Mouse (Mus musculus) liver, embryonic 12.5 days (tissue): ENCODE results near the gene Pacsin3. TPM values are rescaled to one million over a fixed set of nuclear protein-coding genes. Genes with fewer than 3 reads are reported as not detected.

ENCODE experiments used
- ATAC-seq: fragments of 200-750 bp; cut with Nextera tagmentation; 2 replicates; pipeline ENCODE4 v1.8.0; 2017; ENCODE audit warnings: moderate number of reproducible peaks, mild to moderate bottlenecking, moderate library complexity
- H3K27ac ChIP-seq: fragments of 300-500 bp; sonication (generic); 2 replicates; pipeline ENCODE4 v1.5.1; 2016; ENCODE audit warnings: mild to moderate bottlenecking
- H3K27me3 ChIP-seq: fragments of 300-500 bp; sonication (generic); replicated peaks from 2 replicates; pipeline ENCODE4 v1.6.1; 2016; ENCODE audit warnings: mild to moderate bottlenecking, moderate library complexity
- H3K36me3 ChIP-seq: fragments of 300-500 bp; sonication (generic); 2 replicates; pipeline ENCODE4 v1.6.1; 2016; ENCODE audit warnings: mild to moderate bottlenecking, moderate library complexity
- H3K4me1 ChIP-seq: fragments of 300-500 bp; sonication (generic); 2 replicates; pipeline ENCODE4 v1.6.1; 2016
- H3K4me2 ChIP-seq: fragments of 300-500 bp; sonication (generic); 2 replicates; pipeline ENCODE4 v1.6.1; 2016; ENCODE audit warnings: mild to moderate bottlenecking, moderate library complexity
- H3K4me3 ChIP-seq: fragments of 300-500 bp; sonication (generic); 2 replicates; pipeline ENCODE4 v1.5.1; 2016; ENCODE audit warnings: mild to moderate bottlenecking, moderate library complexity
- H3K9ac ChIP-seq: fragments of 300-500 bp; sonication (generic); 2 replicates; pipeline ENCODE4 v1.6.1; 2016; ENCODE audit warnings: mild to moderate bottlenecking, moderate library complexity
- H3K9me3 ChIP-seq: fragments of 300-500 bp; sonication (generic); replicated peaks from 2 replicates; pipeline ENCODE4 v1.6.1; 2016; ENCODE audit warnings: mild to moderate bottlenecking, moderate library complexity
- WGBS: fragments of 180-500 bp; shearing (Covaris S2); methylation state at CpG from one replicate; pipeline ENCODE4 v1.1.7; 2016; ENCODE audit not compliant: insufficient replicate concordance; 5-methylcytosine and 5-hydroxymethylcytosine counted together
- polyA plus RNA-seq: library from polyadenylated mRNA; unstranded; fragments of >200 nt; fragmentation: Nextera tagmentation; extraction: Ambion mirVana; gene quantifications from 2 replicates; pipeline ENCODE4 v1.2.1, GENCODE M21; 2016

Gene Pacsin3
- polyA plus RNA-seq, 1 experiment from 2014 or later, result 12.3 TPM

GRCm38 (mm10) chr2:91244557-91245228 is 11.1 kb upstream of the Pacsin3 start:
- no peak overlapping the region for H3K4me3 ChIP-seq
- H3K4me2 ChIP-seq, result peak overlapping the region; percentile 6; the same call in 1 of the 2 replicates
- H3K9ac ChIP-seq, result 0 out of 2 replicates have a peak overlapping the region, but pooled peaks have one; percentile 17
- H3K27me3 ChIP-seq, result no peaks in the 10 kb centered on the region
- peak; percentile 94 for ATAC-seq
- no peaks in the 10 kb centered on the region for H3K36me3 ChIP-seq
- H3K9me3 ChIP-seq, result no peaks in the 10 kb centered on the region
- peak overlapping the region; percentile 63; the same call in 1 of the 2 replicates for H3K27ac ChIP-seq
- H3K4me1 ChIP-seq, result peaks cover 39% of the 10 kb centered on the region
- WGBS, result 25% methylated on average over 5 of the region's 5 CpGs

GRCm38 (mm10) chr2:91248366-91248765 is 7.4 kb upstream of the Pacsin3 start:
- WGBS, result 82% methylated on average over 4 of the region's 4 CpGs
- Histone ChIP-seq H3K27ac (no peak overlapping the region), H3K4me1 (peaks cover 25% of the 10 kb centered on the region), H3K9me3 (no peaks in the 10 kb centered on the region), H3K4me2 (no peak overlapping the region), H3K4me3 (no peak overlapping the region), H3K9ac (no peak overlapping the region), H3K27me3 (peaks cover 16% of the 10 kb centered on the region), H3K36me3 (no peaks in the 10 kb centered on the region)
- no peak for ATAC-seq

- 53% methylated on average over 4 of the region's 4 CpGs for WGBS
- Histone ChIP-seq H3K4me2 (no peak overlapping the region), H3K4me1 (peaks cover 17% of the 10 kb centered on the region), H3K27me3 (peaks cover 52% of the 10 kb centered on the region), H3K36me3 (no peaks in the 10 kb centered on the region), H3K9ac (no peak overlapping the region), H3K9me3 (no peaks in the 10 kb centered on the region), H3K4me3 (no peak overlapping the region), H3K27ac (no peak overlapping the region)
- ATAC-seq, result no peak
Observed at GRCm38 (mm10) chr2:91252001-91252400, 3.8 kb upstream of the Pacsin3 start.

- Histone ChIP-seq H3K4me1 (peaks cover 22% of the 10 kb centered on the region), H3K27me3 (peaks cover 57% of the 10 kb centered on the region), H3K4me2 (no peak overlapping the region), H3K4me3 (no peak overlapping the region), H3K9me3 (no peaks in the 10 kb centered on the region), H3K36me3 (no peaks in the 10 kb centered on the region), H3K27ac (no peak overlapping the region), H3K9ac (no peak overlapping the region)
- WGBS, result 49% methylated on average over 4 of the region's 4 CpGs
- ATAC-seq, result no peak
Observed at GRCm38 (mm10) chr2:91252512-91252911, 3.2 kb upstream of the Pacsin3 start.

- H3K4me3 ChIP-seq, result no peak overlapping the region
- WGBS, result 34% methylated on average over 8 of the region's 8 CpGs
- no peak overlapping the region for H3K4me2 ChIP-seq
- H3K9ac ChIP-seq, result no peak overlapping the region
- H3K36me3 ChIP-seq, result no peaks in the 10 kb centered on the region
- H3K4me1 ChIP-seq, result peaks cover 31% of the 10 kb centered on the region
- no peak overlapping the region for H3K27ac ChIP-seq
- H3K9me3 ChIP-seq, result no peaks in the 10 kb centered on the region
- H3K27me3 ChIP-seq, result peaks cover 81% of the 10 kb centered on the region
- ATAC-seq, result no peak
Observed at GRCm38 (mm10) chr2:91254725-91255380, 901 bp upstream of the Pacsin3 start.

- Histone ChIP-seq H3K27me3 (peaks cover 88% of the 10 kb centered on the region), H3K4me2 (peak overlapping the region; percentile 73), H3K36me3 (peaks cover 4% of the 10 kb centered on the region; the same call in 1 of the 2 replicates), H3K4me3 (peak overlapping the region; percentile 59), H3K9ac (peak overlapping the region; percentile 54), H3K27ac (peak overlapping the region; percentile 13; the same call in 1 of the 2 replicates), H3K9me3 (no peaks in the 10 kb centered on the region), H3K4me1 (peaks cover 31% of the 10 kb centered on the region)
- WGBS, result under 1% methylated on average over 52 of the region's 52 CpGs
- peak; percentile 52 for ATAC-seq
Observed at GRCm38 (mm10) chr2:91256256-91257125, 737 bp downstream of the Pacsin3 start.

GRCm38 (mm10) chr2:91257126-91257980 is 1.6 kb downstream of the Pacsin3 start:
- peak overlapping the region; percentile 54 for H3K9ac ChIP-seq
- H3K9me3 ChIP-seq, result no peaks in the 10 kb centered on the region
- 5% methylated on average over 22 of the region's 22 CpGs for WGBS
- ATAC-seq, result peak; percentile 42
- peak overlapping the region; percentile 73 for H3K4me2 ChIP-seq
- peak overlapping the region; percentile 59 for H3K4me3 ChIP-seq
- H3K27ac ChIP-seq, result peak overlapping the region; percentile 13; the same call in 1 of the 2 replicates
- peaks cover 31% of the 10 kb centered on the region for H3K4me1 ChIP-seq
- peaks cover 7% of the 10 kb centered on the region; the same call in 1 of the 2 replicates for H3K36me3 ChIP-seq
- peaks cover 82% of the 10 kb centered on the region for H3K27me3 ChIP-seq

- no peaks in the 10 kb centered on the region for H3K9me3 ChIP-seq
- H3K4me2 ChIP-seq, result peak overlapping the region; percentile 73
- H3K27ac ChIP-seq, result no peak overlapping the region
- WGBS, result 62% methylated on average over 5 of the region's 5 CpGs
- peak overlapping the region; percentile 59 for H3K4me3 ChIP-seq
- H3K4me1 ChIP-seq, result peaks cover 31% of the 10 kb centered on the region
- H3K27me3 ChIP-seq, result peaks cover 78% of the 10 kb centered on the region
- H3K36me3 ChIP-seq, result peaks cover 13% of the 10 kb centered on the region
- H3K9ac ChIP-seq, result no peak overlapping the region
- ATAC-seq, result no peak
Observed at GRCm38 (mm10) chr2:91258054-91258453, 2.3 kb downstream of the Pacsin3 start.

GRCm38 (mm10) chr2:91258830-91259229 is 3.1 kb downstream of the Pacsin3 start:
- Histone ChIP-seq H3K9ac (no peak overlapping the region), H3K27ac (no peak overlapping the region), H3K9me3 (no peaks in the 10 kb centered on the region), H3K4me1 (peaks cover 36% of the 10 kb centered on the region), H3K4me2 (0 out of 2 replicates have a peak overlapping the region, but pooled peaks have one; percentile 73), H3K27me3 (peaks cover 70% of the 10 kb centered on the region), H3K36me3 (peaks cover 15% of the 10 kb centered on the region), H3K4me3 (no peak overlapping the region)
- 34% methylated on average over 1 of the region's 1 CpGs for WGBS
- no peak for ATAC-seq

- Histone ChIP-seq H3K9ac (no peak overlapping the region), H3K9me3 (no peaks in the 10 kb centered on the region), H3K27ac (no peak overlapping the region), H3K4me2 (no peak overlapping the region), H3K4me3 (no peak overlapping the region), H3K27me3 (peaks cover 64% of the 10 kb centered on the region), H3K4me1 (peaks cover 42% of the 10 kb centered on the region), H3K36me3 (peaks cover 15% of the 10 kb centered on the region)
- WGBS, result 69% methylated on average over 1 of the region's 1 CpGs
- ATAC-seq, result no peak
Observed at GRCm38 (mm10) chr2:91259493-91259892, 3.7 kb downstream of the Pacsin3 start.
